Mouse (Mus musculus) testis, adult 2 months (tissue): ENCODE results near the gene Naglu.

Experiments
- CTCF ChIP-seq: fragments of 200-500 bp; IDR thresholded peaks from 2 replicates; pipeline ENCODE4 v1.5.1; 2012; ENCODE audit warnings: low read depth, mild to moderate bottlenecking, inconsistent platforms, low read length, moderate library complexity; ENCODE audit not compliant: control insufficient read depth, insufficient read depth, insufficient replicate concordance
- POLR2A ChIP-seq: fragments of 200-500 bp; IDR thresholded peaks from 2 replicates; pipeline ENCODE4 v1.6.1; 2012; ENCODE audit warnings: low read depth, mild to moderate bottlenecking, inconsistent platforms, low read length, moderate library complexity; ENCODE audit not compliant: control insufficient read depth

GRCm38 (mm10) chr11:101064462-101064861 lies 5.3 kb upstream of the Naglu start:
- no peak for TF ChIP-seq CTCF
- no peak for TF ChIP-seq POLR2A
